Mouse (Mus musculus) urinary bladder, postnatal 10 days (tissue): ENCODE data around the gene Ccpg1.
A peak's percentile ranks its signal among the peaks of the same experiment; 100 is the strongest.

Experiments used
- DNase-seq: peaks from one replicate; pipeline ENCODE4 v3.0.0; 2022; ENCODE audit warnings: low spot score

Gene Ccpg1

GRCm38 (mm10) chr9:72985250-72986220 lies at the start of gene Ccpg1, which contains the start of gene Ccpg1os:
Gene Ccpg1 (plus strand): TSS chr9:72985429.
Gene Ccpg1os (minus strand): TSS chr9:72985382.
- peak; percentile 84 for DNase-seq

GRCm38 (mm10) chr9:72936301-72936700 lies 48.9 kb upstream of the Ccpg1 start:
- no peak for DNase-seq

- no peak for DNase-seq
These were observed 41.8 kb upstream of the Ccpg1 start for GRCm38 (mm10) chr9:72943424-72943823.

GRCm38 (mm10) chr9:72944286-72944685 lies 40.9 kb upstream of the Ccpg1 start:
- DNase-seq, result no peak

- DNase-seq, result no peak
These were observed 38.2 kb upstream of the Ccpg1 start for GRCm38 (mm10) chr9:72947010-72947409.

- no peak for DNase-seq
These were observed 35.7 kb upstream of the Ccpg1 start for GRCm38 (mm10) chr9:72949572-72949971.

GRCm38 (mm10) chr9:72954746-72955145 lies 30.5 kb upstream of the Ccpg1 start:
- DNase-seq, result no peak

- DNase-seq, result no peak
These were observed 29.7 kb upstream of the Ccpg1 start for GRCm38 (mm10) chr9:72955546-72955945.

- no peak for DNase-seq
These were observed 26.4 kb upstream of the Ccpg1 start, which contains the start of the genes Dyx1c1 and Gm44503 for GRCm38 (mm10) chr9:72958521-72959450. Gene Dyx1c1 (plus strand): TSS chr9:72958785. Gene Gm44503 (plus strand): TSS chr9:72958852.

GRCm38 (mm10) chr9:72961346-72961745 lies 23.9 kb upstream of the Ccpg1 start:
- no peak for DNase-seq

GRCm38 (mm10) chr9:72961959-72962358 lies 23.3 kb upstream of the Ccpg1 start:
- no peak for DNase-seq

- no peak for DNase-seq
These were observed 16.7 kb upstream of the Ccpg1 start for GRCm38 (mm10) chr9:72968349-72969061.

GRCm38 (mm10) chr9:72969874-72970273 lies 15.4 kb upstream of the Ccpg1 start:
- DNase-seq, result no peak

- DNase-seq, result no peak
These were observed 12.8 kb upstream of the Ccpg1 start for GRCm38 (mm10) chr9:72972435-72972834.

- no peak for DNase-seq
These were observed 12.2 kb upstream of the Ccpg1 start for GRCm38 (mm10) chr9:72972984-72973383.

- no peak for DNase-seq
These were observed 10.5 kb upstream of the Ccpg1 start for GRCm38 (mm10) chr9:72974734-72975133.

- no peak for DNase-seq
These were observed 10.0 kb upstream of the Ccpg1 start for GRCm38 (mm10) chr9:72975242-72975641.

- no peak for DNase-seq
These were observed 2.2 kb upstream of the Ccpg1 start for GRCm38 (mm10) chr9:72983066-72983465.

GRCm38 (mm10) chr9:72987703-72988102 lies 2.5 kb downstream of the Ccpg1 start:
- no peak for DNase-seq

GRCm38 (mm10) chr9:72988706-72989105 lies 3.5 kb downstream of the Ccpg1 start:
- no peak for DNase-seq

GRCm38 (mm10) chr9:72991420-72991819 lies 6.2 kb downstream of the Ccpg1 start:
- no peak for DNase-seq

GRCm38 (mm10) chr9:72992576-72992975 lies 7.3 kb downstream of the Ccpg1 start:
- no peak for DNase-seq
